Mouse (Mus musculus): ENCODE measurements around the gene Cttnbp2.

Cttnbp2 gene

DNA sequence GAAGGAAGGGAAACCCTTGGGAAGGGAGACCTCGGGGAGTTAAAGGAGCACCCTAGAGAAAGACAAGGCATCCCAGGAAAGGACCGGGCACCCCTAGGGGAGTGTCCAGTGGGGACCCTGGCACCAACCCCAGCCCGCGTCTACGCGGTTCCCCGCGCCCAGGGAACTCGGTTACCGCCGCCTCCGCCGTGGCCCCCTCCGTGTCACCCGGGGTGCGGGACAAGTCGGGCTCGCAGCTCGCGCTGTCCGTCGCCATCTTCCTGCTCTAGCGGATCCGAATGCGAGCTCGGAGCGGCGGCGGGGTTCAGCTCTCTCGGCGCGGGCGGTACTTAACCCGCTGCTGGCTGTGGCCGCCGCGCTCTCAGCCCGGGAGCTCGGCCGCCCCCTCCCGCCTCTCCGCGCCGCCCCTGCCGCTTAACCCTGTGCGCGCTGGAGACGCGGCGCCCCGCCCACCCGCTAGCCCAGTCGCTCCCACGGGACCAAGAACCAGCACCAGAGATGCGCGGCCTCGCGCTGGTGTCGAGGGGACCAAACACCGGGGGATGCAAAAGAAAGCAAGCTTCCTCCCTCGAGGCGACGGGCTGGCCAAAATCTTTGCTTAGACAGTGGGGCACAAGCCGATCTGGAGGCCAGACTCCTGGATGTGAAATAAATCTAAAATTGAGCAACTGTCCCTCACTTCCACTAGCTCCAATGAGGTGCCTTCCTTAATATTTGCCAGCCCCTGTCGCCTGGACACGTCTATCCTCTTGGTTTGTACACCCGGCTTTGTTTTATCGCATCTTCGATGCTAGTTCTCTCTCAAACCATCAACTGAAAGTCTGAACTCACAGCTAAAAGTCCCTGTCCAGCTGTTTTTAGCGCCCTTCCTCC is at the start of gene Cttnbp2:
Gene Cttnbp2 (minus strand): TSS at position 364 of the 873 bp plus-strand sequence.
- DNase-seq (ENCODE audit: low read depth, low spot score), result peak; percentile 58

DNA sequence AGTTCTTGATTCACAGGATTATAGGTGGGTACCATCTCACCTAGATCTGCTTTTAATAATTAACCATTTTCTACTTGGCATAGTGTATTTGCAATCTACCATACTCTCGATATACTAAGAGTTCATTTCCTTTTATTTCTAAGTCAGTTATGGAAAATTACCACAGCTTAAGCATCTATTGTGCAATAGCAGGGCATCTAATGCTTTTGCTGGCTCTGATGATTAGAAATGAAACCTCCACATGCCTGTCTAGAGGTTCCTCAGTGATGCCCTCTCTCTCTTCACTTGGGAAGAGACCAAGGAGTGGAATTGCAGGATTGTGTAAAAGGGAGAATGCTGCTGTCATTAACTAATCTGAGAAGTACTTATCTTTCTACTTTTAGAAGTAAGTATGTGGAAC is 44.4 kb upstream of the Cttnbp2 start:
- DNase-seq (ENCODE audit: low read depth, low spot score), result no peak

DNA sequence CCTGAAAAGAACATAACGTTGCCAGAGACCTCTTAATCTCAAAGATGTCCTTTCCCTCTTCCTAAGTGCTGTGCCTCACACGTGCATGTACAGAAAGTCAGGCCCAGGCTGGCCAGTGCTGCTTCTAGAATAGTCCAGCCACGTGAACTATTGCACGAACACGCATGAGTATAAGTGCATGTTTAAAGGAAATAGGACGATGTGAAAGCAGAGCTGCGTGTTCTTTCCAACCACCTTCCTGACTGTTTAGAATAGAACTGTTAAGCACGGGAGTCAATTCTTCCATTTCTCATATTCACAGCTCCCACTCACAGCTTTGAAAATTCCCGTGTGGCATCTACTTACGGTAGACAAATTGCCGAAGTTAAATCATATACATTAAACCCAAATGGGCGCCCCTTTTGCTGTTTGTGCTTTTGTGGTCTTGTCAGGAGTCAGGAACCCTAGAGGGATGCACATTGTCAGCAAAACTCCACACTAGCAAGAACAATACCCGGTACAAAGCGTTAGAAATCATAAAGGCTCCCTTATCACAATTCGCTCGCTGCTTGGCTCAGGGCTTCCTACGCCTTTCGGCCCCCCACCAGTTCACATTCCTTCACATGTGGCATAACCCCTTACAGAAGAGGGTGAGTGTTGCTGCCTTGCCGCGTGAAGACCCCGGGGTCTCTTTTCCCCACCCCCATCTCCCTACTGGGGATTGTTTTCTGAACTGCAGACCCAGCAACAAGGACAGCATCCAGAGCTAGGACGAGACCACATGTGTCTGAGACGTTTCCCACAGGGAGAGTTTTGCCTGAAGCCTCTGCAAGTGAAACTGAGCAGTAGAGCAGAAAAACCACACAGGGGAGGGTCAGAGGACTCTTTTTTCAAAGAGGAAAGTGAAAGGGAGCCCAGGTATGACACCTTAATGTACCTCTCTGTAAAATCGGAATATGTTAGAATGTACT is 33.1 kb upstream of the Cttnbp2 start:
- DNase-seq (ENCODE audit: low read depth, low spot score), result no peak

DNA sequence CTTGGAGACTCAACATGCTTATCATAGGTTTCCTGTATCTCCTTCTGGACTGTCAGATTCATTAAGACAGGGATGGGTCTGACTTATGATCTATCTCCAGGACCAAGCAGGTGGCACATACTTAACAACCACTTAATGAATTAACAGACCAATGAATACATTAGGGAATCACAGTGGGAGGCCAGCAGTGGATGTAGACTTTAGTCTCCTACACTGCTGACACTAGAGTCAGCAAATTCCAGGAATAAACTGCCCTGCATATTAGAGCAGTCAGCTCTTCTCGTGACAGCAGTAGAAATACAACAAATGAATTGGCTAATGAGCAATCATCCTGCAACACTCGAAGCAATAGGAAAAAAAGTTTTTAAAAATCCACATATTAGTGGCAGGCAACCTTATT is 29.2 kb upstream of the Cttnbp2 start:
- no peak for DNase-seq (ENCODE audit: low read depth, low spot score)

DNA sequence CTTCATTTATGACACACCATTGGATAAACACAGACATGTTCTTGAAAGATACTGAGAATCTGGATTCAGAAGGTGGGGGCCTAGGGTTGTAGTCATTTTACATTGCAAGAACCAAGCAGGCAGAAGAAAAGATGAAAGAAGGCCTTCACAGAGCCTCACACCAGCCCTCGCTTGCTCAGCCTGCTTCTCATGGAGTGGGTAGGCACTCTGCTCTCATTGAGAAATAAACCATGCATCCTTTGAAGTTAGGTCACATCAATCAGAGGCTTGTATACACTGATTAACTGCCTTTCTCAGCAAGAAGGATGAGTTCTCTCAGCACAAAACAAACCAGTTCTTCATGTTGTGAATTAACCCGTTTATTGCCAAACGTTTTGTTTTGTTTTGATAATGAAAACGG is 25.8 kb upstream of the Cttnbp2 start:
- DNase-seq (ENCODE audit: low read depth, low spot score), result no peak

DNA sequence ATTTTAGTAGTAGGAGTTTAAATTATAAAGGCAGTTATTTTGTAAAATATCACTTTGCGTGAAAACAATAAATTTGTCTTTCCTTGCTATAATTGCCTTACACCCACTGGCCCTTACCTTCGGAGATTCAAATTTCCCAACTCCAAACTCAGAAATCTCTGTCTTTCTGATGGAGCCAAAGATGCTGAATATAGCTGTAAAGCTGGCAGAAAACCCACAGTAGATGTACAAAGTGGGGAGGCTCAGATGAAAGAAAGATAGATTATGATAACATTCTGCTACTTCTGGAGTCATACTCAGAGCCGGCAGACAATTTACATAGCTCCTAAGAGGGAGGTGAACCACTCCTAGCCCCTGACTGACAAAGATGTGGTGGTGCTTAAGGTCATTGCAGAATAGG is 15.8 kb upstream of the Cttnbp2 start:
- DNase-seq (ENCODE audit: low read depth, low spot score), result no peak

DNA sequence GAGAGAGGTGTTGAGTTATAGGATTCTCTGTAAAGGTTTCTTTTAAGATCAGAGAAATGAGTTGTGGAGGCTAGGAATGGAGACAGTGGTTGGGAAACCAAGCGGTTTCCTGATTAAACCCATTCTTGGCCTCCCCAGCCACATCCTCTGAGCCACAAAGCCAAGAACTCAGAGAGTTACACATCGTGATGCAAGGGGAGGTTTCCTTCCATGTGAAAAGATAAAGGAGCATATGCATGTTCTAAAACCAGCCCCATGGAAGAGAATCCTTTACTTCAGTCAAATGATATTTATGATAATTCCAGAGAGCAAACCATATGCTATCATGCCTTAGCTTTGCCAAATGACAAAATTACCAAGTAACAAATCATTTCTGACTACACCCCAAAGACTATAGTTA is 3.0 kb upstream of the Cttnbp2 start:
- DNase-seq (ENCODE audit: low read depth, low spot score), result no peak

DNA sequence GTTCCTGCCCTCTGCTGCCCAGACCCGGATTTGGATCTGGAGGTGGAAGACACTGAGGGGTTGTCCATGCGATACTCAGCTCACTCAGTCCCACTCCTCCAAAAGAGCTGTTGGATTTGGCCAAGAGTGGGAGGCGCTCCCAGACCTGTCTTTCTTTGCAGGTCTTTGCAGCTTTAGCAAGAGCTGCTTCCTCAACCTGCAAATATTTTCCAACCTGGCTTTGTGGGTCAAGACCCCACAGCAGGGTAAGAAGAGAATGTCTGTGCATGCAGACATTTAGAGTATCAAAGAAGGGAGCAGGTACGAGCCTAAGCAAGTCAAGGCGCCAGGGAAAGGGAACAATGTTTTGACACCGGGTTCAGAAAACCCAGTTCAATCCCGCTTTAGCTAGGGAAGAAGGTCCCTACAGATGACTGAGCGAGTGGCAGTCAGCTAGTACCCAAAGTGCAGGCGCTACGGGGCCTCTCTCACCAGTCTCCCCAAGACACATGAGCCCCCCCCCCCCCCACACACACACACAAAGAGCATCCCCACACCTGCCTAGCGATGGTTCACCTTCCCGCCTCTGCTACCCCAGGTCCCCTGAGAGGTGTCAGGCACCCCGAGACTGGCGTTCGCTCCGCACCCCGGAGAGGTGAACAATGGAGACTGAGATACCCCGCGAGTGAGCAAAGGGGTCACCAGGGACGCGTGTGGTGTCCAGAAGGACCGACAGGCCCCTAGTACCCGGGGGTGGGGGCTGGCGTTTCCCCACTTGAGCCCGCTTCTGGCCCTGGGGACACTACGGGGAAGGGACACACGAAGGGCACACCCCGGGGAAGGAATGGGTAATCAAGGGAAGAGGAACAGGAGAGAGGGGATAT is 801 bp downstream of the Cttnbp2 start:
- no peak for DNase-seq (ENCODE audit: low read depth, low spot score)

DNA sequence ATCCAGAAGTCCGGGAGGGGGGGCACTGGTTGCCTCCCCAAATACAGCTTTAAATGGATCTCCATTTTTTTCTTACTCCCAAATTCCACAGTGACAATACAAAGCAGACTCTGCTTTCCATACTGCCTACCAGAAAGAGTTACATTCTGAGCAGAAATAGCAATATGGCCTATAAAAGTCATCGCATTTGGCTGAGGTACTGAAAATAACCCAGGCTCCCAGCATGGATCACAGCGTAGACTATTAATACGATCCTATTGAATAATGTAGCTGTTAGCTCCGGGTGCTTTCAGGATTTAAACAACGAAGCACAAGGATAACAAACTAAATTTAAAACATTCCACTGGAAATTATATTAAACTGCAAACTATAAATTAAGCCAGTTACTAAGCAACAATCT is 2.8 kb downstream of the Cttnbp2 start:
- no peak for DNase-seq (ENCODE audit: low read depth, low spot score)

DNA sequence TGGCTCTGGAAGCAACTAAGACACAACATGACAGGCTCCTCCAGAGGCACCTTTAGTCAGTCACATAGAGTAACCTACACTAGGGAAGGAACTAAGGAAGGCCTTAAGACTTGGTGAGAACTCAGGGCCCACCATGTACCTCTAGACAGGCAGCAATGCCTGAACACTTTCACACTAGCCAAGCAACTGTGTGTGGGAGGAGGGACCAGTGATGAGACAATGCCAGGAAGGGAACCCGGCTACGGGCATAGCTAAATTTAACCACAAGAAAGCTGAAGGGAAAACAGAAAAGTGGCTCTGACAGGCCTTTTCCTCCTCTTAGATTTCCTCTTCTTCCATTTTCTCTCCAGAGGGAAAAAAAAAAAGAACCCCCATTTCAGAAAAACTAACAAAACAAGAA is 6.6 kb downstream of the Cttnbp2 start:
- DNase-seq (ENCODE audit: low read depth, low spot score), result no peak

DNA sequence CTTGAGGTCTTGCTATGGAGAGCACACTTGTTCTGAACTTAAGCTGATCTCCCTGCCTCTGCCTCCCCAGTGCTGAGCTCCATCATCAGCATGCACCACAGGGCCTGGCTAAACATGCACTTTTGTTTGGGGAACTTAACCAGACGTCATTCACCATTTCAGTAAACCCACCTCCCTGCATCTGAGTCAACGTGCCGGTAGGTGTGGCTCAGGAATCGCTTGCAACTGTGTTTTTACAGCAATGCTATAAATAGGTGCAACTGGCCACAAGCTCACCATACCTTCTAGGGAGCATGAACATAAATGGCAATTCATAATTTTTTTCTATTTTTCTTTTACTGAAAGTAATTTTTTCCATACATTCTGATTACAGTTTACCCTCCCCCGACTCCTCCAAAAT is 14.8 kb downstream of the Cttnbp2 start:
- no peak for DNase-seq (ENCODE audit: low read depth, low spot score)

DNA sequence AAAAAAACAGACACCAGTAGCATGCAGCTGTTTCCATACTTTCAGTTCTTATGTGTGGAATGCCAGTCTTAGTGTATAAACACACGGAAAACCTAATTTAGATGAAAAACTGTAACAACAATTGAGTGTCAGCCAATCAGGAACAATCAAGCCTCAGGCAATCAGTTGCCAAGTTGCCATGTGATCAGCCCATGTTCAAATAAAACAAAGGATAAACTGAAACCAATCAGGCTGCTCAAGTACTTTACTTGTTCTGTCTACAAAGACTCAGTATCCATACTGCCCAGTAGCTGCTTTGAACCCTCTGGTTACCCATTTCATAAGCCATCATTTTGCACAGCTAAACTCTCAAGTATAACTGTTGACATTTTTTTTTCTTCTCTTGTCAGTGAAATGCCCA is 21.7 kb downstream of the Cttnbp2 start:
- DNase-seq (ENCODE audit: low read depth, low spot score), result no peak

DNA sequence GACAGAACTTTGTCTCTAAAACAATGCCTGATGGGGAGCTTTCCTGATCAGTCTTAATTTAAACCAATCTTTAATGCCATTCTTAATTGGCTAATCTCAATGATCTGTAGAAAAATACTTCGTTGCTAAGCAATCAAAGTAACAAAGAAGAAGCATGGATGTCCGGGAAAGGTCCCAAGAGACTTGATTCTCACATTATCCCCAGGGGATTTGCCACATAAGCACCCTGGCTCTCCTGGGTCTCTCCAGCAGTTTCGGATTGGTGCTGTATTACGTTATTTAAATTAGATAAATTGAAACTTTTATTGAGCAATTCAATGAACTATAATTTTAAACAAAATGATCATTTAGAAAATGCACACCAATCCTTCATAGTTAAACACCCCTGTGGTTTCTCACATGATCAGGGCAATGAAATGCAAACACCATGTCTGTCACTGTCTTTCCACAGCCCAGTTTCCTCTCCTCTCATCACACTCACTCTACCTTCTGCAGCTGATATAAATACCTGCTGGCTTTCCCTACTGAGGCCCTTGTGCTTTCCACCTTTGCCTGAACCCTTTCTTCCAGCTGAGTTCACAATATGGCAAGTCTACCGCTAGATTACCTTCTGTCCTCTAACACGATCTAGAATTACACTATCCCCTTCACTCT is 22.3 kb downstream of the Cttnbp2 start:
- no peak for DNase-seq (ENCODE audit: low read depth, low spot score)

DNA sequence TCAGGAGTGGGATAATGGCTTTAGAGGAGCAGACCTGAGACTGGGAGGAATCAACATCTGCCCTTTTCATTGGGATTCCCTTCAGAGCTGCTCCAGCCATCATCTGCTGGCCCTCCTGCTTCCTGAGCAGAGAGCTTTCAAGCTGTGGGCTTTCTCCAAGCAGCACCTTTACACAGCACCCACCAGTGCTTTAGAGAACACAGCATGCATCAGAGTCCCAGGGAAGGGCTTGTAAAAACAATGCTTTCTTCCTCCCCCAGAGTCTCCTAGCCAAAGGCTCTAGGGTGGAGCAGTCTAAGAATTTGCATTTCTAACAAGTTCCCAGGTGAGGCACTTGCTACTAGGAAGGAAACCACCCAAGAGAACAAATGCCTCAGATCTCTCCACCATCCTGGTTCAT is 29.6 kb downstream of the Cttnbp2 start:
- DNase-seq (ENCODE audit: low read depth, low spot score), result no peak

DNA sequence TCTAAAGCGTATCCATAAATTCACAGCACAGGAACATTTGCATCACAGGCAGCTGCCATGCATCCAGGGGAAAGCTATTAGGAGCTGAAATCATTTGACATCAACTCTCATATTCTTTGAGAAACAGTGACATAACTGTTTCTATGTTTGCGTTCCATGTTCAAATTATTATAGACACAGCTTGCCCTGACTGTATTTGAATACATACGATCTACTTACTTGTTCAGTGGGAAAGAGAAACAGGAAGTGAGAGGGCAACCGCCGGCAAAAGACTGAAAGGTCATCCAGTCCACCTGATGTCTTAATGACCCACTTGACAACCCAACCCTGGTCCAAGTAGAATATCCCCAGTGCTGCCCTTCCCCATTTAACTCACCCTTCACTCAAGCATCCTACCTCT is 30.6 kb downstream of the Cttnbp2 start:
- no peak for DNase-seq (ENCODE audit: low read depth, low spot score)

DNA sequence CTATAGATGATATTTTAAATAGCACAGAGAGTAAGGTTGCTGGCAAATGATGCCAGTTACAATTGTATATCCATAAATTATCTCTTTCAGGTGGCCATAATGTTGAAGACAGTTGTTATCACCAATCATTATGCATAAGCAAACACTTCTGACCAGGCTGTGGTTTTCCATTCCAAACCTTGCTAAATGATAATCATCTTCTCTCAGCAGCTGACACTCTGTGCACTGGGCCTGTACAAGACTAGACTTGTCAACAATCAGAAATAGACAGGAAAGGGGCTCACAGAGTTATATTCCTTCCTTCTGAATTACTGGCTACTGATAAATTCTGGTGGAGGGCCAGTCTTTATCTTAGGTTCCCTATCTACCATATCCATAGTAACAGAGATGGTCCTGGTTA is 32.1 kb downstream of the Cttnbp2 start:
- DNase-seq (ENCODE audit: low read depth, low spot score), result no peak

DNA sequence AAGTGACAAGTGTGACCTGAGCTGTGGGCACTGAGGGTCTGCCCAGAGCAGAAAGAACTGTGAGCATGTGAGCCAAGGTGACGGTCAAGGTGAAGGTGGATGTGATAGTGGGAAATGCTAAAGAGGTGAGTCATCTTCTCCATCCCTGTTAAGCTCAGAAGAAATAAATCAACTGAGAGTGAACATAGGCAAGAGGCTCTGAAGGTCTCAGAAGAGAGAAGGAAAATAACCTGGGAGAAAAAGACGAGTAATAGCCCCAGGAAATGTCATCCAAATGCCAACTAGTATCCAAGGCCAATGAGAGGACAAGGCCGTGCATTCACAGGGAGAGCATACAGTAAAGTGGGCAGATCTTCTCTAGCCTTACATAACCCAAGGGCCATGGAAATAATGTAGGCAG is 32.9 kb downstream of the Cttnbp2 start:
- no peak for DNase-seq (ENCODE audit: low read depth, low spot score)

DNA sequence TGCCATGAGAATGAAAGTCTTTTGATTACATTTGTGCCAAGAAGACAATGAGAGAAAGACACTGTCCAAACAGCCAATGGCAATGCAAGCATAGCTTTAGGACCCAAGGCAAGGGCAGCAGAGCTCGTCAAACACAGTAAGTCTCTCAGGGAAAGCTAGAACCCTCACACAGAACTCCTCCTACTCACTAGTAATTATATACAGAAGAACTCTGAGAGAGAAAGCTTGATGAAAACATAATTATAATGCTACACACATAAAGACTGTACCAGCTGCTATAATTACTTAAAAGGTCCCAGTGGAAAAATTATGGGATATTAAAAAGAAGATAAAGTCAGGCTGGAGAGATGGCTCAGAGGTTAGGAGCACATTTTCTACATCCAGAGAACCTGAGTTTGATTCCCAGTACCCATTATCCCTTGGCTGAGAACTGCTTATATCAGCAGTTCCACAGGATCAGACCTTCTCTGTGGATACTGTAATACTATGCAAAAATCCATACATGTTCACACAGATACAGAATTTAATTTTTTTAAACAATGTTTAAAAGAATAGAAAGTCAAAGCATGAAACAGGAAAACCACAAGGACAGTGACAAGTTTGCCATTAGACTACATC is 37.2 kb downstream of the Cttnbp2 start:
- no peak for DNase-seq (ENCODE audit: low read depth, low spot score)

DNA sequence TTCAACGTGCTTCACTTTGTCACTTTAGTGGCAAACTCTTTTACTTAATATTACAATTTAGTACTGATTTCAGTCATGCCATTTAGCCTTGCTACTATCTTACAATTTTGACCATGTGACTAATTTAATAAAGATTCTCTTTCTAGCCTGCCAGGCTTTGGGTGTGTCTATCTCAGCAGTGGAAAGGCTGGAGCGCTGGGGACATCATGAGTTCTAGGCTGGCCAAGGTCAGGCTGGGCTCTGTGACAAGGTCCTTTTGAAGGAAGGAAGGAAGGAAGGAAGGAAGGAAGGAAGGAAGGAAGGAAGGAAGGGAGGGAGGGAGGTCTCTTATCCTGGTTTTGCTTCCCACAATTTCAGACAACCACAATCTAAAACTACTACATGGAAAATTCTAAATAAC is 39.7 kb downstream of the Cttnbp2 start:
- no peak for DNase-seq (ENCODE audit: low read depth, low spot score)

DNA sequence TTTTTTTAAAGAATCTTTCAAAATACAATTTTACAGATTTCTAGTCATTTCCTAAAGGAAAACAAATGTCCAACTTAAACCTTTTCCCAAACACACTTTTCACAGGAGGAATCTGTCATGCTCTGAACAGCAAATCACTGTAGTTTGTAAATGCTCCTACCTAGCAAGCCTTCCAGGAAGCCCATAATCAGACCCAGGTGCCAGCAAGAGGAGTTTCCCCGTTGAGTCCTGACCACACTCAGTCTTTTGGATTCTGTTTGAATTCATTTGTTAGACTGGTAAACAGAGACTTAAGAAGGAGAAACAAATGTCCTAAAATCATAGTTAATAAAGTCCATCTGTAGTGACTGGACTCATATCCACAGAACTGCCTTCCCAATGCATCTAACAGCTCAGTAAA is 40.1 kb downstream of the Cttnbp2 start:
- no peak for DNase-seq (ENCODE audit: low read depth, low spot score)

DNA sequence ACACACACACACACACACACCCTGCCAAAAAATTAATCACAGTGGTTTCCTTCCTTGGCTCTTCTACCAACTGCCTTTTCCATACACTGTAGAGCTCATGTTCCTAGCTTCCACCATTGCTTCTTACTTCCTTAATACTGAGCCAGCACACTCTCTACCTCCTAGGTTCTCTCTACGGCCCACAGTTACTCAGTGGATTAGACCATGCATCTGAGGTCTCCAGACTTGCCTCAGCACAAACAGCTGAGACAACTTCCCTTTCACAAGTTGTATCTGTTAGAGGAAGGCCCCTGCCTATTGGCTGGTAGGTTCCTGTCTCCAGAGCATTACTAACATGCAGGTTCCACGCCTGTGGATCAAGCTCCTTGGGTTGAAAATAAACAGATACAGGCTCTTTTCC is 45.4 kb downstream of the Cttnbp2 start:
- DNase-seq (ENCODE audit: low read depth, low spot score), result no peak

All from brain, embryonic 18.5 days (tissue).